Mouse (Mus musculus) cortical plate, adult 2 months (tissue): Measurements from ENCODE around the gene Klhdc8a.

Experiments
- CTCF ChIP-seq: fragments of 200-500 bp; IDR thresholded peaks from 2 replicates; pipeline ENCODE4 v1.5.1; 2011; ENCODE audit warnings: mild to moderate bottlenecking, control low read depth, low read length; ENCODE audit not compliant: insufficient read depth; ENCODE audit errors: extremely low read depth
- POLR2A ChIP-seq: fragments of 200-500 bp; IDR thresholded peaks from 2 replicates; pipeline ENCODE4 v1.6.1; 2011; ENCODE audit warnings: mild to moderate bottlenecking, low read length, control low read depth; ENCODE audit not compliant: insufficient read depth; ENCODE audit errors: extremely low read depth

GRCm38 (mm10) chr1:132276694-132277093 is 21.7 kb upstream of the Klhdc8a start:
- no peak for TF ChIP-seq CTCF
- no peak for TF ChIP-seq POLR2A
